Mouse (Mus musculus) cerebellum, postnatal 4 days (tissue): ENCODE measurements at regions not wholly inside any gene's neighbourhood (a gene's known extent, or its start where the extent isn't known, plus 50 kb on each side); places are given as distances from the start of the nearest gene placed in this dataset.

Experiments used
- DNase-seq, 2 experiments: peaks; one replicate each; pipeline ENCODE4 v3.0.0; 2022; ENCODE audit warnings: low spot score in 2 of 2, mixed read lengths in 1 of 2

GRCm38 (mm10) chr3:135155537-135155956 lies 56.8 kb upstream of the Cenpe start:
- peak in 1 of 2 experiments; percentile 13 for DNase-seq
